Mouse (Mus musculus): ENCODE measurements around the gene Fxr1.

DNA sequence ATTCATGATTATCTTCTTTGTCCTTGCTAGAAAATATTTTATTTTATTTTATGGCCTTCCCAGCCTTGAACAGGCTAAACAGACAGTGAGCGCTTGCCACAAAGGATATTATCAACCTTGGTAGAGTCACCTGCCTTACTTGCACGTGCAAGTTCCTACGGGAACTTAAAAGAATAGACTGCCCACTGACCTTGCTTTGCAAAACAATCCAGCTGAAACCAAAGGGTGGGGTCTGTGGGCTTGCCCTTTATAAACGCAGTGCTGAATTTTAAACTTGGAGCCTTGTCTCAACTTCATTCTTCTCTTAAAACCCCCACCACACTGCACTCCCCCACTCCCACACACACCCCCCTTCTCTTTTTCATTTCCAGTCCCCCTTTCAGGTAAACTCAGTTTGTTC lies 12.1 kb upstream of the Fxr1 start:
- TF ChIP-seq CTCF (IDR thresholded peaks at IDR 0.05; ENCODE audit: control insufficient read depth, insufficient read depth, insufficient replicate concordance, low read depth, low read length), result no peak
- TF ChIP-seq POLR2A (IDR thresholded peaks at IDR 0.05; ENCODE audit: control insufficient read depth, low read depth, low read length), result no peak

Data from testis, adult 2 months (tissue).